Mouse (Mus musculus): ENCODE data around the gene Gpn2. TPM values are rescaled to one million over a fixed set of nuclear protein-coding genes. Genes with fewer than 3 reads are reported as not detected.

The Gpn2 gene
- total RNA-seq, 2 experiments from 2014 or later, result 10.7 to 12.1 TPM

GRCm38 (mm10) chr4:133622161-133622695 is 38.1 kb downstream of the Gpn2 start:
- no peak for DNase-seq (ENCODE audit: low spot score in 2 of 2)

- no peak for DNase-seq (ENCODE audit: low spot score in 2 of 2)
These were observed 40.7 kb downstream of the Gpn2 start for GRCm38 (mm10) chr4:133624830-133625229.

DNA sequence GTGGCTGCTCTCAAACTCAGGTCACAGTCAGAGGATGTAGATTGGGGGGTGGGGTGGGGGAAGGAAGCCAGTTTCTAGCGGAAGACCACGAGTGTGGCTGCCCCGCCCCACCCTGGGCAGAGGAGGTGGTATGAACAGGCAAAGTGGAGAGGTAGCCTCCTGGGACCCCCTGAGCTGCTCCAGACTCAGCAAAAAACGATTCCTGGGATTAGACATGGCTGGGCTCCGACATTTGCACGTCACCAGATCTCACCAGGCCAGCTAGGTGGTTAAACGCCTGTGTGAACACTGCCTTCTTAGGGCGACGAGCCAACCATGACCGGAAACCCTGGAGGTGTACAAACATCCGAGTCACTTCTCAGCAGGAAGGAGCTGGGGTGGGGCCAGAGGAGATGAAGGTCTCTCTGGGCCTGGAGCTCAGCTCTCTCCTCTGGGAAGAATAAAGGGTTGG is 41.5 kb downstream of the Gpn2 start:
- no peak for DNase-seq (ENCODE audit: low spot score in 2 of 2)

DNA sequence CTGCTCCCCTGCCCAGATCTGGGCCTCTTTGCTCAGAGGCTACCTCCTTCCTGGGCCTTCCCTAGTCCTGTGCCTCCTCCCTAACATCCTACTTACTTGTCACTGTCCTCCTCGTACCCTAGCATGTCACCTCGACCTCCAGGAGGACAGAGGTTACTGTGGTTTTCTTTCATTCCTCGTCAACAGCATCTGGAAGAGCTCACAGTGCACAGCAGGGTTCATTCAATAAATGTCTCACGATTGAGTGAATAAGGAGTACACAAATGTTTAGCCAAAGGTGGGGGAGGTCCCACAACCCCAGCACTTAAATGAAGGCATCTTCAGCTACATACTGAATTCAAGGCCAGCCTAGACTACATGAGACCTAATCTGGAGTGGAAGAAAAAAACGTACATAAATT is 42.1 kb downstream of the Gpn2 start:
- no peak for DNase-seq (ENCODE audit: low spot score in 2 of 2)

DNA sequence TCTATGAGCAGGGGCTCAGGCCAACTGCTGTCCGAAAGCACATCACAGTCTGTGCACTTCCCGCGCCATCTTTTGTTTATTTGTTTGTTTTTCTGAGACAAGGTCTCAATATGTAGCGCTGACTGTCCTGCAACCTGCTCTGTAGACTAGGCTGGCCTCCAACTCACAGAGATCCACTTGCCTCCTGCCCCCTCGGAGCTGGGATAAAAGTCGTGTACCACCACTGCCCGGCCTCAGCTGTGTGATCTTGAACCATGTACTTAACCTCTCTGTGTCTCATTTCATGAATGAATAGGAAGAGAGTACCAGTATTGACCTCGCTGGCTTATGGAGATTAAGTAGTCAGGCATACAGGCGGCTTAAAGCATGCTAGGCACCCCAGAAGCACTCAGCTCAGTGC is 42.5 kb downstream of the Gpn2 start:
- DNase-seq (ENCODE audit: low spot score in 2 of 2), result no peak

DNA sequence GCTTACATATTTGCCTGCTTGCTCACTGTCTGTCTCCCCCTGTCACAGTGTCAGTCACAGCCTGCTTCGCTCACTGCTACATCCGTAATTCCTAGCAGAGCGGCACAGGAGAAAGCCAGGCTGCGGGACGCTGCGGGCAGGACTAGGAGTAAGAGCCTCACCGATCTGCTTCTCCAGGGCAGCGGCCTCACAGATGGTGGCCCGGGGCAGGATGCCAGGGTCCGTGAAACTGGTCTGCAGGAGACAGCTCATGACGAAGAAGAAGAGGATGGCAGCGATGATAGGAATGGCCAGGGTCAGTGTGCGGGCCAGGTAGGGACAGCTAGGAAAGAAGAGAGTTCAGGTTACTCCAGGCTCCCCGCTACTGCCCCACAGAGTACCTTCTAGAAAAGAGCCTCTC is 42.9 kb downstream of the Gpn2 start:
- DNase-seq (ENCODE audit: low spot score in 2 of 2), result peak in 1 of 2 experiments; percentile 12

GRCm38 (mm10) chr4:133628517-133628916 is 44.4 kb downstream of the Gpn2 start:
- no peak for DNase-seq (ENCODE audit: low spot score in 2 of 2)

DNA sequence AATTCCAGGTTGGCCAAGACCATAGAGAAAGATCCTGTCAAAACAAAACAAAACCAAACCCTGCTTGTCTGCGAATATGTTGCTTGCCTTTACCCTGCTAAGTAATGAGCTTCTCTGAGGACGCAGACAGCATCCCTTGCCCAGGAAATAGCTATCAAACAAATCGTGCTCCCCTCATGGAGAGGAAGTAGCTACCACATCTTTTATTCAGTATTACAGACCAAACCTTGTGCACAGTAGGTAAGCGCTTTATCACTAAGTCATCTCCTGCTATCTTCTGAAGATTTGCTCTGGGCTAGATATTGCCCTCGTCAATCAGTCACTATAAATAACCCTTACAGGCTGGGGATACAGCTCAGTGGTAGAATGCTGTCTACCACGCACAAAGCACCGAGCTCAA is 45.0 kb downstream of the Gpn2 start:
- no peak for DNase-seq (ENCODE audit: low spot score in 2 of 2)

DNA sequence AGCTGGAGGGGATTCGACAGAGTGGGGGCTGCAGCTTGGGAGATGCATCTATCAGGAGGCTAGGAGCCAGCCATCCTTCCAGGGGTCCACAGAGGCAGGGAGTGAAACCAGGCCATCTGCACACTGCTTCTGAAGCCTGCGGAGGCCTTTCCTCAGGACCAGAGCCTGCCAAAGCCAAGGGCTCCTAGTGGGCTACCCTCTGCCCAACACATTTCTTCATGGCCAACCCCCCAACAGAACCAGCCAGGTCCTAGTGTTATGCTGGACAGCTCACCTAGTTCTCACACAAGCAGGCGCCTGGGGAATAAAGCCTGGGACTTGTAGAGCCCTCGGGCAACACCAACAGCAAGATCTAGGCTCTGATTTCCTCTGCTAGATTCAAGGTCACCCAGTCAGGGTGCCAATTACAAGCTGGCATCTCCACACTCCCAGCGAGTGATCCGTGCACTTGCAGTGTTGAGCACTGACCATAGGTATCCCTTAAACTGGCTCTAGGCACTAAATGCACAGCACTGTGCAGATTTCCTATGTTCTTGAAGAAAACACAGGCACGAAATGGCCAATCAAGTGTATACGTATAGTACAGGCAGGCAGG is 46.3 kb downstream of the Gpn2 start:
- DNase-seq (ENCODE audit: low spot score in 2 of 2), result no peak

DNA sequence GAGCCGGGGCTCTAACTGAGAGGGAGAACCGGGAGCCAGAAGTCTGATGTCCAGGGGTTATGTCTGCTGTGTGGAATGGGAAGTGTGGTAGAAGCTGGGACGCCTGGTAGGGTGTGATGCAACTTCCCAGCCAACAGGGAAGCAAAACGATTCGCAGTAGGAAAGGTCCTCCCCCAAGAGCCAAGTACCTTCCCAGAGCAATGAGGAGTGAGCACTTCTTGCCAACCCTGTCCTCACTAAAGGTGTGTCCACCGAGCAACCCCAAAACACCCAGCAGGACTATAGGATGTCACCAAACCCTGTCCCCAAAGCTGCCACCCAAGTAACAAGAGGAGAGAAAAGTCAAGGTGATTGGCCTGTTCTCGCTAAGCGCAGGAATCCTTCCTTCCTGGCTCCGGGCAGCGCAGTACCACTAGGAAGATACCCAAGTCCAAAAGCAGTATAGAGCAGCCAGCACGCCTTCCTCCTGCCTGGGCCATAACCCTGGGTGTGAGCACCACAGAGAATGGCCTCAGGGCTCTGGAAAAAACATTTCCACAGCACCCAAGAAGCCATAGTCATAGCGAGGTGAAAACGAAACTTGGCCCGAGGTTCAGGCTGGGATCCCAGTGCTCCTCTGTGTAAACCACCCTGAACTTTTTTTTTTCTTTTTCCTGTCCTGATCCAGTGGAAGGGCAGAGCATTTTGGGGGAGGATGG is 47.1 kb downstream of the Gpn2 start:
- no peak for DNase-seq (ENCODE audit: low spot score in 2 of 2)

GRCm38 (mm10) chr4:133631769-133632411 is 47.7 kb downstream of the Gpn2 start:
- no peak for DNase-seq (ENCODE audit: low spot score in 2 of 2)

DNA sequence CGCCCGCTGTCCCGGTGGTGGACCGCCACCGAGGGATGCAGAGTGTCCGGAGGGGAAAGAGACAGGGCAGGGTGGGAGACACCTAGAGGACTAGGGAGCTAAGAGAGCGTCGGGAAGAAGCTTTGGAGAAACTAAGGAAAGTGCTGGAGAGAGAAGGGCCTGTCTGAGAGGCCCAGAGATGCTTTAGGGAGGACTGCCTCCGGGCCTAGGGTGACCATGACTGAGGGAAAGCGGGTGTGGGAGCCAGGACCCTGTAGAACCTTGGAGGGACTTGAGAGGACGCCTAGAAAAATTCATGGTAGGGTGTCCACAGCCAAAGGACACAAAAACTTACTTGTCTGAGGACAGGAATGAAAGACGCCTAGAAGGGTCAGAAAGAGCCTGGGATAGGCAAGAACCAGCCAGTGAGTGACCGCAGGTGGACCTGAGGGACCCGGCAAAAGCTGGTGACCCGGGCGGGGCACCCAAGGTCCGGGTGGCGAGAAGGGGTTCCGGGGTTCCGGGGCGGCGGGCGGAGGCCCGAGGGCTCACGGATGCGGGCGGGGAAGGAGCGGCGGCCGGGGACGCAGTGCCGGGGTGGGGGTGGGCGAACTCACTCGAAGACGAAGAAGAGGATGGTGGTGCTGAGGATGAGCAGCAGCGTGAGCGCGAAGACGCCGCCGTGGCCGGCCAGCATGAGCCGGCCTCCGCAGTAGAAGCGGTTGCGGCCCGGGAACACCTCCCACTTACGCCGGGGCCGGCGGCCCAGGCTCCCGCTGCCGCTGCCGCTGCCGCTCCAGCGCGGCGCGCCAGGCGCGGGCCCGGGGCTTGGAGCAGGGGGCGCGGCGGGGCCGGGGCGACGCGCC is 48.5 kb downstream of the Gpn2 start:
- DNase-seq (ENCODE audit: low spot score in 2 of 2), result no peak

GRCm38 (mm10) chr4:133633332-133634042 is 49.3 kb downstream of the Gpn2 start:
- DNase-seq (ENCODE audit: low spot score in 2 of 2), result peak; percentile 78 to 90

DNA sequence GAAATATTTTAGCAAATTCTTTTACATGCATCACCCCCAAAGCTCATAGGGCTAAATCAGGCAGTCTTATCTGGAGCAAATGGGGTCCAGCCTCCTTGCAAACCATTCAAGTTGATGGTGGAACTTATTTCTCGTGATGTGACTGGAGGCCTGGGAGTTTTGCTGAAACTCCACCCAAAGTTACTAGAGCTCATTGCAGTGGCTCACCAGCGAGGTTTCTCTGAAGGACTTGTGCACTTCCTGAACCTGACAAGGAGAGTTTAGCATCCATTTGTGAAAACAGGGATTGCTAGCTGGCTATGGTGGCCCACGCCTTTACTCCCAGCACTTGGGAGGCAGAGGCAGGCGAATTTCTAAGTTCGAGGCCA is 49.9 kb downstream of the Gpn2 start:
- no peak for DNase-seq (ENCODE audit: low spot score in 2 of 2)

Small RNAs within 50 kb of the gene (microRNA-seq; reads per million reads assigned to microRNA genes)
- 0 reads per million in 2 experiments for gene Gm23158

Other genes starting within 250 kb of the Gpn2 start
- 10 to 100 TPM; 79.6 to 83.1 TPM for gene Wdtc1, start 230.9 kb upstream of the Gpn2 start, total RNA-seq (2021)
- 10 to 100 TPM; 62.2 to 62.9 TPM for gene Slc9a1, start 214.7 kb upstream of the Gpn2 start, total RNA-seq (2021)
- gene Tent5b, start 104.2 kb upstream of the Gpn2 start, total RNA-seq (2021), result not detected
- gene Trnp1, start 85.8 kb upstream of the Gpn2 start, total RNA-seq (2021), result 100 to 1,000 TPM; 178 to 179 TPM
- under 1 TPM in 1 of 2 experiments, not detected in 1; 0.37 TPM for gene Kdf1, start 65.4 kb upstream of the Gpn2 start, total RNA-seq (2021)
- gene Nudc, start 38.4 kb upstream of the Gpn2 start, total RNA-seq (2021), result 100 to 1,000 TPM; 135 to 141 TPM
- gene Nr0b2, start 31.0 kb upstream of the Gpn2 start, total RNA-seq (2021), result not detected
- 10 to 100 TPM in 1 of 2 experiments, 1 to 10 TPM in 1; 9.6 to 10.1 TPM for gene Gpatch3, start 9.6 kb upstream of the Gpn2 start, total RNA-seq (2021)
- gene Sfn, start 17.8 kb downstream of the Gpn2 start, total RNA-seq (2021), result 1 to 10 TPM; 2.7 to 3.2 TPM
- gene Zdhhc18, start 65.8 kb downstream of the Gpn2 start, total RNA-seq (2021), result 10 to 100 TPM; 32.3 to 33.8 TPM
- 10 to 100 TPM in 1 of 2 experiments, 1 to 10 TPM in 1; 9.4 to 12.3 TPM for gene Pigv, start 88.3 kb downstream of the Gpn2 start, total RNA-seq (2021)
- gene Arid1a, start 172.4 kb downstream of the Gpn2 start, total RNA-seq (2021), result 10 to 100 TPM; 81.2 to 83.2 TPM

Measured in layer of hippocampus, adult 18-20 months (tissue).